Mouse (Mus musculus) CH12F3 (cell line): Measurements from ENCODE around the gene Acbd6.

ENCODE experiments used
- in situ Hi-C: fragments of 300-500 bp; cut with MboI; formaldehyde crosslinking; loops from 2 replicates; pipeline ENCODE4 v1.14.3; 2020; ENCODE audit warnings: low sequenced_read_pairs

Gene Acbd6

DNA sequence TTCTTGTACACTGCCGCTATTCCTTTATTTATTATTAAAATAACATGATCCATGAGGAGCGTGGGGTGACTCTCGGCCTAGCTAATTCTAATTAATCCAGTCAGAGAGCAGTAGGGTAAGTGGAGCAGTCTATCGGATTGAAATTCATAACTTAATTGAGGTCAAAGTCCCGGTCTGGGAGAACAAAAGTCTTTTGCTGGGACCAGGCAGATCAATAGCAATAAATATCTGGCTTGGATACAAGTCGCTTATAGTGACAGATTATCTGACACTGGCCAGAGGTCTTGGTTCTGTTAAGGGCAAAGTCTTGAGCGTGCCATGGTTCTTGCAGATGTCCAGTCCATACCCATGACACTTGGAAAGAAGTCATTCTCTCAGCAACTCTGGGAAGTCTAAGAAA, 78.7 kb downstream of the Acbd6 start:
- in situ Hi-C loops = no loop called here

DNA sequence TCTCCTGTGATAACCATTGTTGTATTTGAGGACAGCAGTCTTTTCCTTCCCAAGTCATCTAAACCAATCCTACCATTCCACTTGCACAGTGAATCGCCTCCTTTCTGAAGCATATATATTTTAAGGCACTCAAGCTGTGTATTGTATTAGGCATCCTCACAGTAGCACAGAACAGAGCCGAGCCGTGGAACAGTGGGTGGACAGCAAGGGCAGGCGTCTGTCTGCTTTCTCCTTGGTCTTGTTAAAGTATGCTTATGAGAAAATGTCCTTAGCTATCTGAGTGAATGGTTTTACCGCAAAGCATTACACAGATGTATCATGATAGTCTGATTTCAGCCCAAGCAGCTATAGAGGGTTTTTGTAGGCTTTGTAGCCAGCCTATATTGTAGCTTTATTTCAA, 87.9 kb downstream of the Acbd6 start:
- in situ Hi-C loops = no loop called here

DNA sequence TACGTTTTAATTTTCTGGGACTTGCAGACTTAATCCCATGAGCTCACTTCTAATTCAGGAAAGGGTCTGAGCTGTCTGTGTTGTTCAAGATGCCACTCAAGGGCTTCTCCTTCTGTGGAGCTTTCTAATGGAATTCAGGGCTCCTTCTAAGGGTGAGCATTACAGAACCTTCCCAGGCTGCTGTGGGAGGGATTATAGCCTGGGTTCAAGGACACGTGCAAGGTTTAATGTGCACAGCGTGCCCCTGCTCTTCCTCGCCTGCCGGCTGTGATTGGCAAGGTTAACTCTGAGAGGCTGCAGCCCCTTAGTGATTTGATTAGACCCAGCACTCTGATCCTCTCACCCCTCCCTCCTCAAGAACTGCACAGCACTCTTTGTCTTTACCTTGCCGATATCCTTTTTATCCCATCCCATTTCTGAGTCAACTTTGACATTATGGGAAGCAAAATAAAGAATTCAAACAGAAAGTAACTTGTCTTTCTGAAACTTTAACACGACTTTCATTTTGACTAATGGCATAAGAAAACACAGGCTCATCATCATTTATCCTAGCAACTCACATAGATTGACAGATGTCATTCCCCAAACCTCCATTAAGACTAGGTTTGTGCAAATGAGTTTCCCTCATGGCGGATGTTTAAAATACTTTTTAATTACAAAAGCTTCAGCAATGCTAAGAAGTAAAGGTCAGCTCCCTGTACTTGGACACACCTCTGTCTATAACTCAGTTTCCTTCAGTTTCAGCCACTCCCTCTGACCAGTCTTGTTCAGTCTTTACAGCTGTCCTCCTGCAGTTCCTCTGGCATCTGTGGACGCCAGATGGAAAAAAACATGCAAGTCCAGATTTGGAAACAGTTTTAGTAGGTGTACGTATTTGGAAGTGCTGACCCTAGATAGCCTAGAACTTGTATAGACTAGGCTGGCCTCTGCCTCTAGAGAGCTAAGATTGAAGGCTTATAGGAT, 88.7 kb downstream of the Acbd6 start:
- in situ Hi-C loops = no loop called here

DNA sequence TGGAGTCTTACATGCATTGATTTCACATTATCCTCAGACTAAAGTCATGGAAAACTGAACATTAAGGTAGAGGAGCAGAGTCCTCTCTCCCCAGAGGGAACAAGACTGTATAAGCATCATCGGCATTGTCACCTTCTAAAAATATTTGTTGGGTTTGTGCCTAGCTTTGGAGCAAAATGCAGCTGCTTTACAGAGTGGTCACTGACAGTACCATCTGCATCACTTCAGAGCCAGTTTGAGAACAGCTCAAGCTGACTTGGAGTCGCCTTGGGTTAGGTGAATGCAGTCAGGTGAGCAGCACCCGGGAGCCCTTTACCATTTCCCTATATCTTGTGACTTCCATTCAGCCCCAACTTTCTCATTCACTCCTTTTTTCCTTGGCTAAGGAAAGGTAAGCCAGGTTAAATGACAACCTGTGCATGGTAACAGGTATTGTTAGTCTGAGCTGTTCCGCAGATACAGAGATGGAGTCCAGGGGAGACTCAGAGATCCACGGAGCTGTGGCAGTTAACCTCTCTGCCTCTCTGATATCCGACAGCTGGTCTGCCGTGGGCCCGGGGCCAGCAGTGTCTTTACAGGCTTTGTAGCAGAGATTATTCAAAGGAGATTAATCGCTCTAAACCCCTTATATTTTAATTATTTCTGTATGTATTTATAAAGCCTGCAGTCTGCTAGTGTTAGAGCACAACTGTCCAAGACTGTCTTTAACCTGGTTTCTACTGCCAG, 92.4 kb downstream of the Acbd6 start:
- in situ Hi-C loops = no loop called here

DNA sequence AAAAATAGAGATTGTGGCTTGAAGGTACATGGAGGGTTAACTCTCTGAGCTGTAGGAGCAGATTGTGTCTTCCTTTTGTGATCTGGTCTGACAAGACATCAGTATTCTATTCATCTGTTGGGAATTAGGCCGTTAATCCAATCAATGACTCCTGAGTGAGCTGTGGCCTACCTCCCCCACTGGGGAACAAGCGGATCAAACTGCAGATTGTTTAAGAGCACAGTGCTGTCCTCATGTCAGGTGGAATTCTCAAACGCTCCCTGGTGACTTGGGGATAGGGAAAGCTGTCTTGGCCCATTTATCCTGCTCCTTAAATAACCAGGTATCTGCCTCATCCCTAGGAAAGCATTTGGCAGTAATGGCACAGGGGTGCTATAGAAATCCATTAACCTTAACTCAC, 97.0 kb downstream of the Acbd6 start:
- in situ Hi-C loops = no loop called here

DNA sequence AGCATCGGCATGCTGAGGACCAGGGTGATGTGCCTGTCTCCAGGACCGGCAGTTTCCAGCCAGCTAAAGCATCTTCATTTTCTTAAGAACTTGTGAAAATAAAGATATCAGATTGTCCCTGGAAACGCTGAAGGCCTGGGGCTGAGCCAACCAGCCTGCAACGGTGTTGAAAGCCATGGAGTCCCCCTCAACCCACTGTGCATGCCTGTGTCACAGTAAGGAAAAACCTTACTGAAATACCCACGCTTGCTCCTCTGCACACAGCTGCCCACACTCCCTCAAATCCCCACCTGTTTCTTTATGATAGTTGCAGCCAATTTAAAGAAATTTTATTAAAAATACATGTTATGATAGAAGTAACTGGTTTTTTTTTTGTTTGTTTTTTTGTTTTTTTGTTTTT, 98.4 kb downstream of the Acbd6 start:
- in situ Hi-C loops = no loop called here

DNA sequence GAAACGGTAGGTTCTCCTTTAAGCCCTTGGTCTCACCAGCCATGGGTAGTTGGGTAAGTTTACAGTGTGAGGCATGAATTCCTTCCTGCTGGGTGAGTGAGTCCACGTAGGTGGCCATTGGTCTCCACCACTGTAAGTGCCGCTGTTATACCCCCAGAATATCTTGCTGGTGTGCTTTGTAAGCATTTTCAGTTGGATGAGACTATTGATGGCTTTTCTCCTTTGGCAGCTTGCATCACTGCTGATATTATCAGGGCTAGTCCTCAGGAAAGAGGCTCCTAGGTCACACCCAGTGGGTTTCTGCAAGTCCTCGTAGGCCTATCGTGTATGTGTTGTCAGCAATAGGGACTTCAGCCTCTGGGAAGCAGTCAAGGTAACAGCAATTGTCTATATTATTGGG, 106.1 kb downstream of the Acbd6 start:
- in situ Hi-C loops = no loop called here

DNA sequence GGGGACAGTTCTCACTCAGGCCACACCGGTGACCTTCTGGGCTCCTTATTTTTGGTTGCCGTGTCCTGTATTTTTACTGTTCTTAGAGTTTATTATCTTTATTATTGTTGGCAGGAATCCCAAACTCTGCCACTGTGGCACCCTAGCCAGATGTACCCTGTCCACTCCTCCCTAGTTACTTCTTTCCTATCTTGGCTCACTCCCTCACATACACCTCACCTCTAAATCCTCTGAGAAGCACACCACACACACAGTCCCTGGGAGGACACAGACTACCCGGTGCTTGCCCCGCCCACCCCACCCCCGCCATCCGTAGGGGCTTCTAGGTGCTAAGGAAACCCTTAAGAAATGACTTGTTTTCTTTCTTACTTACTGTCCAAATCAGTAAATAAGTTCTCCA, 117.7 kb downstream of the Acbd6 start:
- in situ Hi-C loops = no loop called here

DNA sequence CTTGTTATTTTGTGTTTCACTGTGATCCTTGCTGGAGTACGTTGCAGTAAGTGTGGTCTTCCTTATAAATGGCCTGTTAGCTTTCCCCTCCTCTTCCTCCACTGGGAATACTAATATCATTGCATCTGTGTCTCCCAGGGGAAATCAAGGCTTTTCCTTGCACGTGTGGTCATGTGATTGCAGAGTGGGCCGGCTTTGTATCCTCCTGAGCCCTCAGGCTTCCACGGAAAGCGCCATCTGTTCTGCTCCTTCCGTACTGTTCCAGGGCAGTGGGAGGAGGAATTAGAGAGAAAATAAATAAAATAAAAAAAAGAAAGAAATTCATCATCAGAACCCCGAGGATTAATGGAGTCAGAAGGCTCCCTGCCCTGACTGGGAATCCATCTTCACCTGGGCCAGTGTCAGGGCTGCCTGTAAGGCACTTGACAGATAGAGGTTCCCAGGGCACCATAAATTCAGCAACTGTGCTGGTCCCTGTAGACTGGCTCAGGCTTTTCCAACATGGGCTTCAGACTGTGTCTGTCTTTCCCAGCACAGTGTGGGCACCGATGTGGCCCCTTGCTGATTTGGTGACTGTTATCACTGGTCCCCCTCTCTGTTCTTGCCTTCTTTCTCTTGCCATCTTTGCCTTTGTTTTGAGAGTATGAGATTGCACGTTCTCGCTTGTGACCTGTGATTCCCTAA, 123.3 kb downstream of the Acbd6 start:
- in situ Hi-C loops = no loop called here

DNA sequence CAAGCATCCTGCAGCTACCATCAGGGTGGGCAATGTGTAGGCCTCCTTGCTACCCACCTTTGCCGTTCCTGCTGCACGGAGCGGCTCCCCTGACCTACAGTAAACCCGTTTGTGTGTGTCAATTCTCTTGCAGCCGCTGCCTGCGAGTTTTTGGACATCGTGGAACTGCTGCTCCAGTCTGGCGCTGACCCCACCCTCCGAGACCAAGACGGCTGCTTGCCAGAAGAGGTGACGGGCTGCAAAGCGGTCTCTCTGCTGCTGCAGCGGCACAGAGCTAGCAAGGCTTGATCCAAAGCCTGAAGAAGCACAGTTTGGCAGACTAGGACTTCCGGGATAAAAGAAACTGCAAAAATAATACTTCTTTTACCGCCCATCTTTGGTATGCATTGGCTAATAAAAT, 128.9 kb downstream of the Acbd6 start:
- in situ Hi-C loops = no loop called here

DNA sequence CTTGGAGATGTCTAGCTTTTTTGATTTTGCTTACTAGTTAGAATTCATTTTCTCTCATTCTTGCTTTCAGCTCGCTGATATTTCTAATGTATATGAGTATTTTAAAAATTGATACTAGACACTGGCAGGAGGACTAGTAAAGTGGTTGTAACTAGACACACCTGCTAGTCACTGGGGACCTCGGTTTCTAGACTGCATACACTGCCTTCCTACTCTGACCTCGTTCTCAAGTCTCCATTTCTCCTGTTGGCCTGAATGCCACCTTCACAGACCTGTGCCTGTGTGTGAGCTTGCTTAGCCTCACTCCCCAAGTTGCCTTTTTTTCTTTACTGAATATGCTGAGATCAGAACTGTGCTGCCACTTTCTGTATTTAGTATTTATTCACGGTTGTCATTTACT, 131.2 kb downstream of the Acbd6 start:
- in situ Hi-C loops = no loop called here

DNA sequence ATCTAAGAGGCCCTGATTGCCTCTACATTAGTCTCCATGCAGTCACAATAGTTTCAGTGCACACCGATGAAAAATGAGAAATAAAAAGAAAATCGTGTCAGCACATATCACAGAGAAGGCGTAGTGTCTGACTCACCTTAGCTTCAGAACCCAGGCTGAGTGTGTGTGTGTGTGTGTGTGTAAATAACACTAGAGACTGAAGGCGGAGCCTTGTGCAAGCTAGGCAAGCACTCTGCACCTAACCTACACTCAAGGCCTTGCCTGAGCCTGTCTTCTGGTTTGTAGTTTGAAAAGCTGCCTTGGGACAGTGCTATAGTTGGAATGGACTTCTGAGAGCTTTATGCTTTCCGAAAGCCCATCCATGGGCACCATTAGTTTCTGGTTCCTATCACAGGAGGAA, 131.6 kb downstream of the Acbd6 start:
- in situ Hi-C loops = no loop called here

DNA sequence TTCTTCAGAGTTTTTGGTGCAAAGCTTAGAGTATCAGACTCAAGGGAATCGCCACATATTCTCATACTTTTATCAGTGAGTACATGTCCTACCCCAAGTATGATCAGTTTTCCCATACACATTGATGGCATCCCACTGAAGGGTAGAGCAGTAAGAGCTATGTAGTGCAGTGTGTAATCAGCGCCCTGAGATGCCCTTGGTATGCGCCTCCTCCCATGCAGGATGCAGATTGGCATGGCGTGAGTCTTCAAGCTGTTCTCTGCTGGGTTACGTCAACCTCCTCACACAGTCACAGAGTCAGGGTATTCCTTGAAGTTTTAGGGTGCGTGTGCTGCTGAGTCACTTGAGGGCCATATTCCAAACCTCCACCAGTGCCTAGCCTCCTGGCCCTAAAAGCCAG, 134.3 kb downstream of the Acbd6 start:
- in situ Hi-C loops = no loop called here

DNA sequence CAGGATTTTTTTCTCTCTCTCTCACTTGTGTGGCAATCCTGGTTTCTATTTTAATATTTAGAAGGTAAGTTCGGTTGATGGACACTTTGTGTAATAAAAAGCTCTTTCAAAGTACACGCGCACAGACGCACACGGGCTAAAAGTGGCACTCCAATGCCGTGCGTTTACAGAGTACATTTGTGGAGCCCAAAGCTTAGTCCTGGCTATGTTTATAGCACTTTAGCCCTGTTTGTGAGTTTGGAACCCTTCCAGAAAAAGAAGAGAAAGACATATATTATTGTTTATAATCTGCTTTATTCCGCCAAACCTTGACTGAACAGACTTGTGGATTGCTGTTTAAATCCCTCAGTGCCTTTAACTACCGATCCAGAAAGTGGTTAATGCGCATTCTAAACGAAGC, 135.1 kb downstream of the Acbd6 start:
- in situ Hi-C loops = no loop called here

DNA sequence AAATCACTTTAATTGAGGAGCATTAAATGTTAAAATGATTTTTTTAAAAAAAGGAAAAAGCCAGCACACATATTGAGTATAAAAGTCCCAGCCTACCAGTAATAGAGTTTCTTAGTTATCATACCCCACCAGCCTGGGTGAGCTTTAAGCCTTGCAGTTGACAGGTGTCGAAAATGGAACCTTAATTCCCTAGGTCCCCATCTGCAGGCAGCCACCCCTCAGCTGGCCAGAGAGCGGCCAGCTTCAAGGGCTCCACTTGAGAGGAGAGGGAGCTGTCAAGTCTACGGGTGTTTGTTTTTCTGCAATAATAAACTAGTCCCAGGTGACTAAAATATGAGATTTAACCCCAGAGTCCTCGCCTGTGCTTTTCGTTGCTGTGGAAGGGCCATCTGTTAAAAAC, 135.5 kb downstream of the Acbd6 start:
- in situ Hi-C loops = no loop called here

DNA sequence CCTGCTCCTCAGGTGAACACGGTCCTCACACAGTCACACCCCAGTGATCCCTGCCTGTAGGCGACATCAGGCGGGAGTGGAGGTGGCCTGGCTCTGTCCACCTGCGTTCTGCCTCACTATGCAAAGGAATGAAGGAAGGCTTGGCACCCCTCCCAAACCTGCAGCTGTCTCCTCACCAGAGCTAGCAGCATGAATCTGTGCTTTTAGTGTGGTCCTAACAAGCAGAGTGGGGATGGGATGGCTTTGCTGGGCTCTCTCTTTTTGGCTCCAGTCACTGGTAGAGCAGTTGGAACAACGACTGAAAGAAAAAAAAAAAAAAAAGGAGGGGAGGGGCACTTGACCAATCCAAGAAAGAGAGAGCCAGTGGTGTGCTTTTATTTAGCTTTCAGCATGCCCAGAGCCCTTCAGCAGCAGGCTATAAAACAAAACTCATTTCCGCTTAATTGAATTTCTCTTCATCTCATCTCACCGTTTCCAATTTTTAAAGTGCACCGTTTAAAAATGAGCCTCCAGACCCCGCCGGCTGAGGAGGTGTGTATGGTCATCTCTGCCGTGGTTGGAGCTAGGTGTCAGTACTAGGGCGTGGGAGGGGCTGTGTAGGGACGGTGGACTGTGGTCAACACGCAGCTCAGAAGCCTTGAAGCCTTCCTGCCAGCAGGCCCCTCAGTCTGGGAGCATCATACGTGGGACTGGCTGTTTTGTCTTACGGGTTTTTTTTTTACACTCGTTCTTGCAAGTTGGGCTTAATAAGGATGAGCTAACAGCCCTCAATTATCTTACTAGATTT, 140.6 kb downstream of the Acbd6 start:
- in situ Hi-C loops = no loop called here

DNA sequence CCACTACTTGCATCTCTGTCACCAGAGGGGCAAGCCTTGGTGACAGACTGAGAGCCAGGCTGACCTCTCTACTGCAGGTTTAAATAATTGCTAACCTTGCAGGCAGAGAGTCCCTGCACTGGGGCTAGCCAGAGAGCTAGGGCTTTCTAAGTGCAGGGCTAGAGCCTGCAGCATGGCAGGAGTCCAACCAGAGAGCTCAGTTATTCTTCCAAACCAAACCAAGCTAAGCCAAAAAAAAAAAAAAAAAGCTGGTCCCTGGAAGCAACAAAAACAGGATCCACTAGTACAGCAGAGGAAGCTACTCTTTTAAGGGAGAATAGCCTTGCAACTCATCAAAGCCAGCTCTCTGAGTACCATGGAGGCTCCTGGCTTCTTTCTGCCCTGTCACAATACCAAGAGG, 143.0 kb downstream of the Acbd6 start:
- in situ Hi-C loops = no loop called here

DNA sequence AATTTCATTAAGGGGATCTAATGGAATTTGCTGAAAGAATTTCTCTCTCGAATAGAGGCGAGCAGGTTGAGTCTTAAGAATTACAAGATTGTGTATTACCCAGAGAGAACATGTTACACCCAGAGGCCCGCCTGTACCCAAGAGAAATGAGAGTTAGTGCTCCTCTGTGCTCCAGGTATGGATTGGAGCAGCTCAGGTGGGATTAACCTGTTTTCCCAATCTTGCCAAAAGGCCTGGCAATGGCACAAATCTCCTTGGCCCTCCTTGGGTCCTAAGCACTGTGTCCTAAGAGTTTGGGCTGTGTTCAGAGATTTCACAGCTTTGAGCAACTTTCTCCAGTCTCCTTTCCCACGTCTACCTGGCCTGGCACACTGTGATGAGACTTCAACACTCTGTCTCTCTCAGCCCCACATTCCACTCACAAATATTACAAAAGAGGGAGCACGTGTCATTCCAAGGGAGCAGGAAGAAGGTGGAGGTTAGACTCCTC, 145.3 kb downstream of the Acbd6 start:
- in situ Hi-C loops = no loop called here

DNA sequence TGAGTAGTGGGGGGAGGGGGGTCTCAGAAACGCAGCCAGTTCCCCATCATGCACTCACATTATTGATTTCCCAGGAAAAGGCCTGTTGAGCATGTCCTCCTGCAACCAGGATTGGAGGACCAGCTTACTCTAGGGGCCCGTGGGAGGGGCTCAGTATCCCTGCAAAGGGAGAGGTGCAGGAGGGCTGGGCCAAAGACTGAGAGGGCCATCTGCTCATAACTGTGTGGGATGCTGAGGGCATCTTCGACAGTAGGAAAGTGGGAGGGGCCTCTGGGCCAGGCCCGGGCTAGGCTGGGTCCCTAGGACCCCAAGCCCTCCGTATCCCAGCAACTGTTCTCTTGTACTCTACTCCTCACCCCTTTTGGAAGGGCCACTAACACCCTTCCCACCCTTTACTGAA, 146.3 kb downstream of the Acbd6 start:
- in situ Hi-C loops = no loop called here

DNA sequence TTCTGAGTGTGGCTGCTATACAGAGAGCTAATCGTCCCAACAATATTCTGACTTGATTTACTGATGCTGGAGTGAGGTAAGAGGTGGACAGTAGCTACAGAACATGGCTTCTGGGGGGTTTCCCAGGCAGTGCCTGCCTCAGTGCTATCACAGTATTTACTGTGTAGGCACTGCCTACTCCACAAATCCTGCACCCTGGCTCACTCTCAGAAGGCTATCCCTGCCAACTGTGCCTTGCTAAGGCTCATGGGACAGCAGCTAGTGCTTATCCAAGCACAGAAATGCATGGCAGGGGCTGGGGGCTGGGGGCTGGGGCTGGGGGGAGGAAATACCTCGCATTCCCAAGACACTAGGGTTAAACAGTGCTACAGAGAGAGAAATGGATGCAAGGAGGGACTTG, 155.4 kb downstream of the Acbd6 start:
- in situ Hi-C loops = no loop called here

DNA sequence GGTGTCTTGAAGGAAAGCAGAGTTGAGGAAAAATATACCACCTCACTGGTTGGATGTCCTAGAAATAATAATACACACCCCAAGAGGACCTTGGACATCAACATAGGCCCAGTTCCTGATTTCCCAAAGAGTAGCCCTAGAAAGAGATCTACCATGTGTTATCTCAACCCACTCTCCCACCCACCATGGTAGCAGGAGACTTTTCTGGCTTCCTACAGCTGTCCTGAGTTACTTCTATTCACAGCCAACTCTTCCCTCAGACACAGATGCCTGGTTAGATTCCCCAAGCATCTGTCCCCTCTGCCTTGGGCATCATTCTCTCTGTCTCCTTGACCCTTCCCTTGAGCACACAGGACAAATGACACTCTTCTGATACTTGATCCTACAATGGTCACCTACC, 157.4 kb downstream of the Acbd6 start:
- in situ Hi-C loops = no loop called here
